Mouse (Mus musculus) heart, adult 8-10 months (tissue): ENCODE results near the gene Gpr65. TPM values are rescaled to one million over a fixed set of nuclear protein-coding genes. Genes with fewer than 3 reads are reported as not detected.
A peak's percentile ranks its signal among the peaks of the same experiment; 100 is the strongest.
"Not testable (repeated sequence)": the region's sequence is repeated elsewhere in the genome, so short reads cannot be mapped to it uniquely, and the experiment has no call there.

Experiments
- DNase-seq: peaks from one replicate; pipeline ENCODE4 v3.0.0; 2022; ENCODE audit warnings: low spot score
- total RNA-seq, 4 experiments: library from RNA; stranded (reverse); gene quantifications; 2 replicates each; pipeline ENCODE4 v1.2.4; 2022

Gene Gpr65
- under 1 TPM; 0.28 to 0.43 (median 0.35) TPM for total RNA-seq

GRCm38 (mm10) chr12:98268441-98269369 lies at the start of gene Gpr65:
TSS of gene Gpr65 (plus strand) at chr12:98268635.
- no peak for DNase-seq

- no peak for DNase-seq
Measured at GRCm38 (mm10) chr12:98223286-98223685, 45.1 kb upstream of the Gpr65 start.

GRCm38 (mm10) chr12:98227037-98227436 lies 41.4 kb upstream of the Gpr65 start:
- DNase-seq, result no peak

GRCm38 (mm10) chr12:98238478-98238877 lies 30.0 kb upstream of the Gpr65 start:
- DNase-seq, result not testable (repeated sequence)

- DNase-seq, result no peak
Measured at GRCm38 (mm10) chr12:98244161-98244560, 24.3 kb upstream of the Gpr65 start.

- DNase-seq, result no peak
Measured at GRCm38 (mm10) chr12:98244865-98245264, 23.6 kb upstream of the Gpr65 start.

- no peak for DNase-seq
Measured at GRCm38 (mm10) chr12:98246835-98247234, 21.6 kb upstream of the Gpr65 start.

- no peak for DNase-seq
Measured at GRCm38 (mm10) chr12:98249671-98250070, 18.8 kb upstream of the Gpr65 start.

- no peak for DNase-seq
Measured at GRCm38 (mm10) chr12:98250327-98250726, 18.1 kb upstream of the Gpr65 start.

- no peak for DNase-seq
Measured at GRCm38 (mm10) chr12:98252417-98252816, 16.0 kb upstream of the Gpr65 start.

- DNase-seq, result no peak
Measured at GRCm38 (mm10) chr12:98255373-98255995, 13.0 kb upstream of the Gpr65 start.

- DNase-seq, result no peak
Measured at GRCm38 (mm10) chr12:98258371-98258844, 10.0 kb upstream of the Gpr65 start.

- DNase-seq, result peak; percentile 86
Measured at GRCm38 (mm10) chr12:98258845-98259517, 9.5 kb upstream of the Gpr65 start, which contains the start of gene Galc. TSS of gene Galc (minus strand) at chr12:98259459.

GRCm38 (mm10) chr12:98259518-98259852 lies 8.9 kb upstream of the Gpr65 start:
- DNase-seq, result no peak

- no peak for DNase-seq
Measured at GRCm38 (mm10) chr12:98265697-98266096, 2.7 kb upstream of the Gpr65 start.

- no peak for DNase-seq
Measured at GRCm38 (mm10) chr12:98269791-98270745, 1.6 kb downstream of the Gpr65 start.

- DNase-seq, result no peak
Measured at GRCm38 (mm10) chr12:98270810-98271566, 2.6 kb downstream of the Gpr65 start.

- DNase-seq, result no peak
Measured at GRCm38 (mm10) chr12:98272433-98272832, 4.0 kb downstream of the Gpr65 start.

- DNase-seq, result peak; percentile 44
Measured at GRCm38 (mm10) chr12:98280530-98280929, 12.1 kb downstream of the Gpr65 start.

- DNase-seq, result no peak
Measured at GRCm38 (mm10) chr12:98280996-98281395, 12.6 kb downstream of the Gpr65 start.
